Mouse (Mus musculus) CH12.LX (cell line): ENCODE measurements around the gene Foxd3.

Experiments used
- CTCF ChIP-seq, 2 experiments: IDR thresholded peaks in 1 of 2; conservative IDR thresholded peaks in 1 of 2; 2 replicates each; pipeline ENCODE4 v1.5.1; 2011 to 2012; ENCODE audit warnings: low read depth in 2 of 2, low read length in 2 of 2, improper control_type of control experiment in 1 of 2, inconsistent platforms in 1 of 2, mild to moderate bottlenecking in 1 of 2, moderate library complexity in 1 of 2
- EP300 ChIP-seq: IDR thresholded peaks from 2 replicates; pipeline ENCODE4 v1.6.1; 2011; ENCODE audit warnings: low read length, improper control_type of control experiment
- IRF4 ChIP-seq: IDR thresholded peaks from 2 replicates; pipeline ENCODE4 v1.6.1; 2014; ENCODE audit warnings: low read depth, mild to moderate bottlenecking, inconsistent platforms, low read length, improper control_type of control experiment
- MEF2A ChIP-seq: IDR thresholded peaks from 2 replicates; pipeline ENCODE4 v1.6.1; 2014; ENCODE audit warnings: low read depth, mild to moderate bottlenecking, inconsistent platforms, low read length, improper control_type of control experiment, borderline replicate concordance
- MYC ChIP-seq: IDR thresholded peaks from 2 replicates; pipeline ENCODE4 v1.6.1; 2011; ENCODE audit warnings: low read depth, mild to moderate bottlenecking, improper control_type of control experiment, low read length
- PAX5 ChIP-seq: IDR thresholded peaks from 2 replicates; pipeline ENCODE4 v1.6.1; 2012; ENCODE audit warnings: low read length, inconsistent platforms, mixed read lengths
- POLR2A ChIP-seq: IDR thresholded peaks from 2 replicates; pipeline ENCODE4 v1.6.1; 2011; ENCODE audit warnings: low read depth, mild to moderate bottlenecking, improper control_type of control experiment, low read length
- ZC3H11A ChIP-seq: IDR thresholded peaks from 2 replicates; pipeline ENCODE4 v1.6.1; 2012; ENCODE audit warnings: low read depth, mild to moderate bottlenecking, inconsistent platforms, low read length, improper control_type of control experiment
- ZMIZ1 ChIP-seq: IDR thresholded peaks from 2 replicates; pipeline ENCODE4 v1.6.1; 2012; ENCODE audit warnings: low read depth, mild to moderate bottlenecking, inconsistent platforms, low read length, improper control_type of control experiment

DNA sequence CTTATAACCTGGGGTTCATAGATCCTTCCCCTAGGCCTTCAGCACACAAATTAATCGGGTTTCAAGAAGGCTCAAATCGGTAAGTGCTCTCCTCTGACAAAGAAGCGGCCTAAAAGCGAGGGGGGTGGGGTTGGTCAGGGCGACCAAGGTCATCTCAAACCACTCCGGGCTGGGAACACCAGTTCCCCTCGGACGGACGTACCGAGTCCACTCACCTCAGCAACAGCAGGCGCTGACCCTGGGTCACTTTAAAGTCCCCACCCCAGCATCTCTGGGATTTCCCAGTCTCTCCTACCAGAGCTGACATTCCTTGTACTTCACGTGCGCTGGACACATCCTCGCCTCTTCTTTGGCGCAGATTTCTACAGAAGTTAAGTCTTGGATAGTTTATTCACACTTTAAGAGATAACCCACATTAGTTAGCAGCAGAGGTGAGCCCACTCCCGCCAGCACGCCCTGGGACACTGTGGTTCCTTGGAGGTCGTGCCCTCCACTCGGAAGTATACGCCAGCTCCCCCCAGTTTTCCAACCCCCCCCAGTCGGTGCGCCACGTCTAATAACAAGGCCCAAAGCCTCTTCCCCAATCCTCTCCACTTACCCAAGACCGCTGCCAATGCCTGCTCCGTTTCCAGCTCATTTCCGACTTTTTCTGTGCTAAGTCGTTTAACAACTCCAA, 1.3 kb upstream of the Foxd3 start:
- TF ChIP-seq EP300, result no peak
- TF ChIP-seq CTCF (conservative IDR thresholded peaks at IDR 0.05 in 1 of 2, IDR thresholded peaks at IDR 0.05 in 1 of 2; ENCODE audit: low read depth in 2 of 2, low read length in 2 of 2), result no peak
- TF ChIP-seq MEF2A, result no peak
- TF ChIP-seq POLR2A, result no peak
- TF ChIP-seq IRF4, result no peak
- no peak for TF ChIP-seq ZC3H11A
- no peak for TF ChIP-seq MYC
- no peak for TF ChIP-seq PAX5
- no peak for TF ChIP-seq ZMIZ1
